Mouse (Mus musculus) embryonic facial prominence, embryonic 15.5 days (tissue): ENCODE data around the gene Ddx56. TPM values are rescaled to one million over a fixed set of nuclear protein-coding genes. Genes with fewer than 3 reads are reported as not detected.

Experiments used
- ATAC-seq: fragments of 200-750 bp; cut with Nextera tagmentation; 2 replicates; pipeline ENCODE4 v1.8.0; 2017; ENCODE audit warnings: low read depth, moderate TSS enrichment; ENCODE audit not compliant: insufficient number of reproducible peaks, low FRiP score, low TSS enrichment
- H3K27ac ChIP-seq: fragments of 300-500 bp; sonication (generic); replicated peaks from 2 replicates; pipeline ENCODE4 v1.5.1; 2015; ENCODE audit warnings: mild to moderate bottlenecking, inconsistent platforms
- H3K27me3 ChIP-seq: fragments of 300-500 bp; sonication (generic); 2 replicates; pipeline ENCODE4 v1.6.1; 2015; ENCODE audit warnings: inconsistent platforms
- H3K36me3 ChIP-seq: fragments of 300-500 bp; sonication (generic); 2 replicates; pipeline ENCODE4 v1.6.1; 2015; ENCODE audit warnings: mild to moderate bottlenecking, inconsistent platforms
- H3K4me1 ChIP-seq: fragments of 300-500 bp; sonication (generic); 2 replicates; pipeline ENCODE4 v1.6.1; 2015; ENCODE audit warnings: inconsistent platforms
- H3K4me2 ChIP-seq: fragments of 300-500 bp; sonication (generic); replicated peaks from 2 replicates; pipeline ENCODE4 v1.6.1; 2015; ENCODE audit warnings: mild to moderate bottlenecking, inconsistent platforms
- H3K4me3 ChIP-seq: fragments of 300-500 bp; sonication (generic); replicated peaks from 2 replicates; pipeline ENCODE4 v1.5.1; 2015; ENCODE audit warnings: mild to moderate bottlenecking, inconsistent platforms
- H3K9ac ChIP-seq: fragments of 300-500 bp; sonication (generic); 2 replicates; pipeline ENCODE4 v1.6.1; 2015; ENCODE audit warnings: inconsistent platforms
- H3K9me3 ChIP-seq: fragments of 300-500 bp; sonication (generic); replicated peaks from 2 replicates; pipeline ENCODE4 v1.6.1; 2016; ENCODE audit warnings: inconsistent platforms
- WGBS: fragments of 180-500 bp; shearing (Covaris S2); methylation state at CpG from one replicate; pipeline ENCODE4 v1.1.7; 2015; 5-methylcytosine and 5-hydroxymethylcytosine counted together
- polyA plus RNA-seq: library from polyadenylated mRNA; unstranded; fragments of >200 nt; fragmentation: Nextera tagmentation; extraction: Ambion mirVana; gene quantifications from 2 replicates; pipeline ENCODE4 v1.2.1, GENCODE M21; 2015

Ddx56 gene
- polyA plus RNA-seq, 1 experiment from 2014 or later = 86.9 TPM

DNA sequence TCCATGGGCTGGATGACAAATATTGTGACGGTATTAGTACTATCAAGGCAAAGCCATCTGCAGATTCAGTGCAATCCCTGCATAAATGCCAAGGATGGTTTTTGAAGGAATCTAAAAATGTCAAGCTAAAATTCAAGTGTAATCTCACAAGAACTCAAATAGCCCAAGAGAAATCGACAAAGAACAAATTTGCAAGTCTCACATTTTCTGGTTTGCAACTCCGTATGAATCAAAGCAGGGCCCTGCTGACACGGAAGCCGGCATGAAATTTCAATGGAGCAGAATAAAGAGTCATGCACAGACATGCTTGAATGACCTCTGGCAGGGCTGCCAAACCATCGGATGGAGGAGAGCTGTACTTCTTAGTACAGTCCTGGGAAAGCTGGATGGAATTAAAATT is 47.6 kb downstream of the Ddx56 start:
- Histone ChIP-seq H3K4me2 (no peak overlapping the region), H3K27ac (no peak overlapping the region), H3K36me3 (no peaks in the 10 kb centered on the region), H3K27me3 (no peaks in the 10 kb centered on the region), H3K9ac (no peak overlapping the region), H3K9me3 (no peaks in the 10 kb centered on the region), H3K4me3 (no peak overlapping the region), H3K4me1 (no peaks in the 10 kb centered on the region)
- WGBS = 65% methylated on average over 6 of the region's 6 CpGs
- ATAC-seq = no peak

DNA sequence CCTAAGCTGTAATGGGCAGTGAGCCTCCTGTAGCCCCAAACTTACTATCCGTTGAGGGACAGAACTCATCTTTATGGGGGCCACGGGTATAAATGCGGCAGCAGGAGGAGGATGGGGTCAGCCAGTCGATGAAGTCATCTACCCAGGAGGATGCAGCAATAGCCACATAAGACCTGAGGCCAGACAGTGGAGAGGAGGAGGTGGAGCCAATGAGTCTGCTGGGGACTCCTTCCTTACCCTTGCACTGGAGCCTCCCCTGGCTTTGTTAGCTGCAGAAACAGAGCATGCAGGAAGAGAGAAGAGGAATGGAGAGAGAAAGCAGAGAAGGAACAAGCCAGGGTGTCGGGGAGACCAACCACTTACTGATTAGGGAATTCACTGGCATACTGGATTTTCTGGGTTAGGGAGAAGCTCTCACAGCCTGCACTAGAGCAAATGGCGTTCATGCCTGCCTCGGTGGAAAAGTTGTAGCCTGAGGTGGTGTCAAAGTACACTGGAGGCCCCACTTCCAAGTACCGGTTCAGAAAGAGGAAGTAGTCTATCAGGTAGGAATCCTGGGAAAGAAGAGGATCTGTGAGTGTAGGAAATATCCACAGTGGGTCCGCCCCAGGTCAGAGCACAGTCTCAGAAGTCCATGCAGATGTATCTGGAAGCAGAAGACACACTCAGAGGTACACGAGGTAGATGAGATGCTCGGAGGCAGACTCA is 49.2 kb downstream of the Ddx56 start:
- Histone ChIP-seq H3K4me3 (no peak overlapping the region), H3K9ac (no peak overlapping the region), H3K36me3 (no peaks in the 10 kb centered on the region), H3K9me3 (no peaks in the 10 kb centered on the region), H3K4me2 (no peak overlapping the region), H3K27me3 (no peaks in the 10 kb centered on the region), H3K27ac (no peak overlapping the region), H3K4me1 (no peaks in the 10 kb centered on the region)
- no peak for ATAC-seq
- 74% methylated on average over 11 of the region's 11 CpGs for WGBS

DNA sequence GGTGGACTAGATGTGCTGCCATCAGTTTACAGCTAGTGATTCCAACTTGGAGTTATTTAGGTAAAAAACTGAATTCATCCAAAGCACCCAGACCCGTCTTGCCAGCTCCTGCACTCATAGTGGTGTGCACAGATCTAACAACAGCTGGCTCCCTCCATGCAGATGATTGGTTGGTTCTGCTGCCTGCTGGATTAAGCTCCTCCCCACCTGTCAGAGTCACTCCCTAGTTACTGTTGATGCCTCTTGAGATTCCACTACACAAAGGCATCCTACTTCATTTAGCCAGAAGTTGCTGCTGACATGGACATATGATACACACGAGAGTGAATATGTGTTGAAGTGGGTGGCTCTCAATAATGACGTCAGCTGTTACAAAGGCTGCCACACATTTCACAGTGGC is 50.7 kb downstream of the Ddx56 start:
- H3K4me3 ChIP-seq = no peak overlapping the region
- WGBS = 38% methylated on average over 3 of the region's 3 CpGs
- H3K4me2 ChIP-seq = no peak overlapping the region
- no peaks in the 10 kb centered on the region for H3K36me3 ChIP-seq
- no peak overlapping the region for H3K9ac ChIP-seq
- ATAC-seq = no peak
- no peaks in the 10 kb centered on the region for H3K9me3 ChIP-seq
- no peak overlapping the region for H3K27ac ChIP-seq
- no peaks in the 10 kb centered on the region for H3K27me3 ChIP-seq
- H3K4me1 ChIP-seq = no peaks in the 10 kb centered on the region

Other genes starting within 250 kb of the Ddx56 start
- gene Camk2b, start 201.4 kb downstream of the Ddx56 start, polyA plus RNA-seq = 3.5 and 4.6 TPM in 2 replicates
- 0.43 TPM in 2 replicates for gene A730071L15Rik, start 67.7 kb downstream of the Ddx56 start, polyA plus RNA-seq
- 39.7 and 41.3 TPM in 2 replicates for gene Nudcd3, start 67.4 kb downstream of the Ddx56 start, polyA plus RNA-seq
- 0.04 and 0.14 TPM in 2 replicates for gene Npc1l1, start 37.6 kb downstream of the Ddx56 start, polyA plus RNA-seq
- 102 and 105 TPM in 2 replicates for gene Tmed4, start 7.1 kb upstream of the Ddx56 start, polyA plus RNA-seq
- gene Ogdh, start 23.9 kb upstream of the Ddx56 start, polyA plus RNA-seq = 98.5 and 101 TPM in 2 replicates
- gene Zmiz2, start 121.3 kb upstream of the Ddx56 start, polyA plus RNA-seq = 12.6 and 12.9 TPM in 2 replicates
- gene Ppia, start 147.7 kb upstream of the Ddx56 start, polyA plus RNA-seq = 4,428 and 4,532 TPM in 2 replicates
- 443 and 468 TPM in 2 replicates for gene H2afv, start 176.7 kb upstream of the Ddx56 start, polyA plus RNA-seq
- gene Purb, start 208.1 kb upstream of the Ddx56 start, polyA plus RNA-seq = 28.7 and 32.1 TPM in 2 replicates